Mouse (Mus musculus): ENCODE data around the gene Fdxacb1. TPM values are rescaled to one million over a fixed set of nuclear protein-coding genes. Genes with fewer than 3 reads are reported as not detected.

The Fdxacb1 gene
- total RNA-seq, 2 experiments from 2014 or later = 7.1 to 9.8 TPM

- no peak for ATAC-seq (replicated peaks; ENCODE audit: poor library complexity, severe bottlenecking)
Measured at GRCm38 (mm10) chr9:50745806-50746205, 22.2 kb upstream of the Fdxacb1 start.

- peak; percentile 44 for ATAC-seq (replicated peaks; ENCODE audit: poor library complexity, severe bottlenecking)
Measured at GRCm38 (mm10) chr9:50746214-50746677, 21.8 kb upstream of the Fdxacb1 start, which contains the start of gene 2310030G06Rik. Gene 2310030G06Rik, minus strand, starts transcription at chr9:50746536.

GRCm38 (mm10) chr9:50750706-50751105 is 17.3 kb upstream of the Fdxacb1 start:
- ATAC-seq (replicated peaks; ENCODE audit: poor library complexity, severe bottlenecking) = no peak

GRCm38 (mm10) chr9:50751323-50751722 is 16.7 kb upstream of the Fdxacb1 start, which contains the start of gene Cryab:
Gene Cryab, plus strand, starts transcription at chr9:50751325.
- ATAC-seq (replicated peaks; ENCODE audit: poor library complexity, severe bottlenecking) = no peak

GRCm38 (mm10) chr9:50752054-50752602 is 15.9 kb upstream of the Fdxacb1 start, which contains the start of gene Hspb2:
Gene Hspb2, minus strand, starts transcription at chr9:50752354.
- no peak for ATAC-seq (replicated peaks; ENCODE audit: poor library complexity, severe bottlenecking)

GRCm38 (mm10) chr9:50752784-50753615 is 15.0 kb upstream of the Fdxacb1 start:
- no peak for ATAC-seq (replicated peaks; ENCODE audit: poor library complexity, severe bottlenecking)

- no peak for ATAC-seq (replicated peaks; ENCODE audit: poor library complexity, severe bottlenecking)
Measured at GRCm38 (mm10) chr9:50753947-50754346, 14.1 kb upstream of the Fdxacb1 start.

- no peak for ATAC-seq (replicated peaks; ENCODE audit: poor library complexity, severe bottlenecking)
Measured at GRCm38 (mm10) chr9:50756711-50757110, 11.3 kb upstream of the Fdxacb1 start.

GRCm38 (mm10) chr9:50761520-50762243 is 6.4 kb upstream of the Fdxacb1 start:
- ATAC-seq (replicated peaks; ENCODE audit: poor library complexity, severe bottlenecking) = peak; percentile 96

GRCm38 (mm10) chr9:50763331-50763730 is 4.7 kb upstream of the Fdxacb1 start:
- no peak for ATAC-seq (replicated peaks; ENCODE audit: poor library complexity, severe bottlenecking)

GRCm38 (mm10) chr9:50767531-50768106 is 417 bp upstream of the Fdxacb1 start:
- ATAC-seq (replicated peaks; ENCODE audit: poor library complexity, severe bottlenecking) = 0 out of 2 replicates have a peak, but pooled peaks have one; percentile 8

- ATAC-seq (replicated peaks; ENCODE audit: poor library complexity, severe bottlenecking) = no peak
Measured at GRCm38 (mm10) chr9:50770011-50770410, 2.0 kb downstream of the Fdxacb1 start.

GRCm38 (mm10) chr9:50774026-50774462 is 6.0 kb downstream of the Fdxacb1 start:
- ATAC-seq (replicated peaks; ENCODE audit: poor library complexity, severe bottlenecking) = peak; percentile 83

GRCm38 (mm10) chr9:50774991-50775612 is 7.1 kb downstream of the Fdxacb1 start, which contains the start of the genes Alg9 and 1110032A03Rik:
Gene Alg9, plus strand, starts transcription at chr9:50775019.
Gene 1110032A03Rik, minus strand, starts transcription at chr9:50775520.
- ATAC-seq (replicated peaks; ENCODE audit: poor library complexity, severe bottlenecking) = peak; percentile 68

GRCm38 (mm10) chr9:50775662-50776126 is 7.7 kb downstream of the Fdxacb1 start:
- ATAC-seq (replicated peaks; ENCODE audit: poor library complexity, severe bottlenecking) = no peak

GRCm38 (mm10) chr9:50776162-50776760 is 8.2 kb downstream of the Fdxacb1 start:
- ATAC-seq (replicated peaks; ENCODE audit: poor library complexity, severe bottlenecking) = no peak

GRCm38 (mm10) chr9:50782155-50782554 is 14.1 kb downstream of the Fdxacb1 start:
- peak; percentile 82 for ATAC-seq (replicated peaks; ENCODE audit: poor library complexity, severe bottlenecking)

- no peak for ATAC-seq (replicated peaks; ENCODE audit: poor library complexity, severe bottlenecking)
Measured at GRCm38 (mm10) chr9:50795266-50795665, 27.2 kb downstream of the Fdxacb1 start.

GRCm38 (mm10) chr9:50796776-50797175 is 28.7 kb downstream of the Fdxacb1 start:
- no peak for ATAC-seq (replicated peaks; ENCODE audit: poor library complexity, severe bottlenecking)
